Mouse (Mus musculus) forebrain, embryonic 12.5 days (tissue): Measurements from ENCODE around the gene Dalrd3. TPM values are rescaled to one million over a fixed set of nuclear protein-coding genes. Genes with fewer than 3 reads are reported as not detected.
A peak's percentile ranks its signal among the peaks of the same experiment; 100 is the strongest.

Experiments used
- ATAC-seq: fragments of 200-750 bp; cut with Nextera tagmentation; 2 replicates; pipeline ENCODE4 v1.8.0; 2017; ENCODE audit warnings: moderate TSS enrichment; ENCODE audit not compliant: low FRiP score
- H3K27ac ChIP-seq: fragments of 300-500 bp; sonication (generic); 2 replicates; pipeline ENCODE4 v1.5.1; 2016; ENCODE audit warnings: mild to moderate bottlenecking
- H3K27me3 ChIP-seq: fragments of 300-500 bp; sonication (generic); 2 replicates; pipeline ENCODE4 v1.6.1; 2016; ENCODE audit warnings: mild to moderate bottlenecking
- H3K36me3 ChIP-seq: fragments of 300-500 bp; sonication (generic); replicated peaks from 2 replicates; pipeline ENCODE4 v1.6.1; 2016; ENCODE audit warnings: mild to moderate bottlenecking
- H3K4me1 ChIP-seq: fragments of 300-500 bp; sonication (generic); 2 replicates; pipeline ENCODE4 v1.6.1; 2016
- H3K4me2 ChIP-seq: fragments of 300-500 bp; sonication (generic); 2 replicates; pipeline ENCODE4 v1.6.1; 2016; ENCODE audit warnings: mild to moderate bottlenecking, moderate library complexity
- H3K4me3 ChIP-seq: fragments of 300-500 bp; sonication (generic); replicated peaks from 2 replicates; pipeline ENCODE4 v1.5.1; 2016; ENCODE audit warnings: mild to moderate bottlenecking
- H3K9ac ChIP-seq: fragments of 300-500 bp; sonication (generic); 2 replicates; pipeline ENCODE4 v1.6.1; 2016; ENCODE audit warnings: mild to moderate bottlenecking
- H3K9me3 ChIP-seq: fragments of 300-500 bp; sonication (generic); 2 replicates; pipeline ENCODE4 v1.6.1; 2016
- WGBS: fragments of 180-500 bp; shearing (Covaris S2); methylation state at CpG from one replicate; pipeline ENCODE4 v1.1.7; 2016; 5-methylcytosine and 5-hydroxymethylcytosine counted together
- polyA plus RNA-seq: library from polyadenylated mRNA; unstranded; fragments of >200 nt; fragmentation: Nextera tagmentation; extraction: Ambion mirVana; gene quantifications from 2 replicates; pipeline ENCODE4 v1.2.1, GENCODE M21; 2016

The Dalrd3 gene
- polyA plus RNA-seq, result 225 and 235 TPM in 2 replicates

GRCm38 (mm10) chr9:108569381-108570206, at the start of gene Dalrd3:
Dalrd3 (plus strand) TSS chr9:108569886.
- 5% methylated on average over 42 of the region's 42 CpGs for WGBS
- peak; percentile 71 for ATAC-seq
- H3K27ac ChIP-seq, result peak within 1 kb of the TSS; percentile 75
- H3K4me2 ChIP-seq, result peak within 1 kb of the TSS; percentile 99
- H3K4me3 ChIP-seq, result peak within 1 kb of the TSS; percentile 63
- H3K9me3 ChIP-seq, result no peaks in the 10 kb centered on the region
- no peaks in the 10 kb centered on the region for H3K27me3 ChIP-seq
- H3K4me1 ChIP-seq, result peaks cover 61% of the 10 kb centered on the region
- peaks cover 56% of the 10 kb centered on the region for H3K36me3 ChIP-seq
- peak within 1 kb of the TSS; percentile 64 for H3K9ac ChIP-seq

GRCm38 (mm10) chr9:108521604-108522003, 48.1 kb upstream of the Dalrd3 start:
- WGBS, result 59% methylated on average over 2 of the region's 2 CpGs
- no peak for ATAC-seq
- H3K4me1 ChIP-seq, result peaks cover 27% of the 10 kb centered on the region
- H3K27ac ChIP-seq, result peak overlapping the region; percentile 6; the same call in 1 of the 2 replicates
- no peaks in the 10 kb centered on the region for H3K9me3 ChIP-seq
- no peaks in the 10 kb centered on the region for H3K27me3 ChIP-seq
- H3K4me2 ChIP-seq, result no peak overlapping the region
- H3K9ac ChIP-seq, result no peak overlapping the region
- no peak overlapping the region for H3K4me3 ChIP-seq
- H3K36me3 ChIP-seq, result peaks cover 8% of the 10 kb centered on the region

- no peak for ATAC-seq
- Histone ChIP-seq H3K4me3 (no peak overlapping the region), H3K4me2 (no peak overlapping the region), H3K36me3 (peaks cover 8% of the 10 kb centered on the region), H3K9ac (no peak overlapping the region), H3K4me1 (peaks cover 27% of the 10 kb centered on the region), H3K9me3 (no peaks in the 10 kb centered on the region), H3K27ac (no peak overlapping the region), H3K27me3 (no peaks in the 10 kb centered on the region)
- WGBS, result 95% methylated on average over 4 of the region's 4 CpGs
These were observed 46.3 kb upstream of the Dalrd3 start for GRCm38 (mm10) chr9:108523341-108523740.

- no peaks in the 10 kb centered on the region for H3K27me3 ChIP-seq
- no peaks in the 10 kb centered on the region for H3K9me3 ChIP-seq
- ATAC-seq, result no peak
- no peak overlapping the region for H3K4me3 ChIP-seq
- peaks cover 24% of the 10 kb centered on the region for H3K36me3 ChIP-seq
- no peak overlapping the region for H3K9ac ChIP-seq
- no peak overlapping the region for H3K4me2 ChIP-seq
- H3K27ac ChIP-seq, result no peak overlapping the region
- peaks cover 10% of the 10 kb centered on the region for H3K4me1 ChIP-seq
- 92% methylated on average over 3 of the region's 3 CpGs for WGBS
These were observed 44.3 kb upstream of the Dalrd3 start for GRCm38 (mm10) chr9:108525400-108525799.

- H3K4me1 ChIP-seq, result no peaks in the 10 kb centered on the region
- no peaks in the 10 kb centered on the region for H3K9me3 ChIP-seq
- H3K36me3 ChIP-seq, result peaks cover 69% of the 10 kb centered on the region
- WGBS, result 91% methylated on average over 1 of the region's 1 CpGs
- H3K4me3 ChIP-seq, result no peak overlapping the region
- H3K27ac ChIP-seq, result no peak overlapping the region
- no peaks in the 10 kb centered on the region for H3K27me3 ChIP-seq
- no peak for ATAC-seq
- H3K4me2 ChIP-seq, result no peak overlapping the region
- H3K9ac ChIP-seq, result no peak overlapping the region
These were observed 38.7 kb upstream of the Dalrd3 start for GRCm38 (mm10) chr9:108530954-108531353.

GRCm38 (mm10) chr9:108531496-108531895, 38.2 kb upstream of the Dalrd3 start:
- Histone ChIP-seq H3K4me3 (no peak overlapping the region), H3K9ac (no peak overlapping the region), H3K27me3 (no peaks in the 10 kb centered on the region), H3K9me3 (no peaks in the 10 kb centered on the region), H3K36me3 (peaks cover 74% of the 10 kb centered on the region), H3K4me1 (no peaks in the 10 kb centered on the region), H3K4me2 (no peak overlapping the region), H3K27ac (no peak overlapping the region)
- ATAC-seq, result no peak
- 92% methylated on average over 1 of the region's 1 CpGs for WGBS

GRCm38 (mm10) chr9:108540846-108541245, 28.8 kb upstream of the Dalrd3 start:
- Histone ChIP-seq H3K9me3 (no peaks in the 10 kb centered on the region), H3K9ac (no peak overlapping the region), H3K27me3 (no peaks in the 10 kb centered on the region), H3K4me2 (no peak overlapping the region), H3K36me3 (peaks cover 89% of the 10 kb centered on the region), H3K4me1 (no peaks in the 10 kb centered on the region), H3K4me3 (no peak overlapping the region), H3K27ac (no peak overlapping the region)
- no peak for ATAC-seq

- peaks cover 90% of the 10 kb centered on the region for H3K36me3 ChIP-seq
- no peak overlapping the region for H3K27ac ChIP-seq
- H3K27me3 ChIP-seq, result no peaks in the 10 kb centered on the region
- WGBS, result 96% methylated on average over 3 of the region's 3 CpGs
- no peaks in the 10 kb centered on the region for H3K9me3 ChIP-seq
- H3K4me2 ChIP-seq, result no peak overlapping the region
- no peak overlapping the region for H3K9ac ChIP-seq
- H3K4me1 ChIP-seq, result no peaks in the 10 kb centered on the region
- no peak overlapping the region for H3K4me3 ChIP-seq
- ATAC-seq, result no peak
These were observed 23.7 kb upstream of the Dalrd3 start for GRCm38 (mm10) chr9:108545986-108546385.

- Histone ChIP-seq H3K36me3 (peaks cover 85% of the 10 kb centered on the region), H3K9ac (no peak overlapping the region), H3K4me2 (no peak overlapping the region), H3K27me3 (no peaks in the 10 kb centered on the region), H3K4me3 (no peak overlapping the region), H3K9me3 (no peaks in the 10 kb centered on the region), H3K4me1 (no peaks in the 10 kb centered on the region), H3K27ac (no peak overlapping the region)
- WGBS, result 85% methylated on average over 1 of the region's 1 CpGs
- ATAC-seq, result no peak
These were observed 22.8 kb upstream of the Dalrd3 start for GRCm38 (mm10) chr9:108546875-108547274.

GRCm38 (mm10) chr9:108559169-108559568, 10.5 kb upstream of the Dalrd3 start:
- Histone ChIP-seq H3K36me3 (peaks cover 77% of the 10 kb centered on the region), H3K4me1 (peaks cover 16% of the 10 kb centered on the region), H3K9ac (no peak overlapping the region), H3K27me3 (no peaks in the 10 kb centered on the region), H3K9me3 (no peaks in the 10 kb centered on the region), H3K4me2 (no peak overlapping the region), H3K4me3 (no peak overlapping the region), H3K27ac (no peak overlapping the region)
- no peak for ATAC-seq
- WGBS, result 94% methylated on average over 4 of the region's 4 CpGs

GRCm38 (mm10) chr9:108560227-108560841, 9.4 kb upstream of the Dalrd3 start, which contains the start of gene Impdh2:
Impdh2 (plus strand) TSS chr9:108560286.
- Histone ChIP-seq H3K4me1 (peaks cover 18% of the 10 kb centered on the region), H3K36me3 (peaks cover 79% of the 10 kb centered on the region), H3K27me3 (no peaks in the 10 kb centered on the region), H3K4me2 (peak within 1 kb of the TSS; percentile 71), H3K4me3 (peak within 1 kb of the TSS; percentile 56), H3K9ac (peak within 1 kb of the TSS; percentile 76), H3K27ac (peak within 1 kb of the TSS; percentile 70), H3K9me3 (no peaks in the 10 kb centered on the region)
- ATAC-seq, result peak; percentile 98
- WGBS, result under 1% methylated on average over 53 of the region's 53 CpGs

- no peak overlapping the region for H3K4me3 ChIP-seq
- H3K27ac ChIP-seq, result no peak overlapping the region
- H3K27me3 ChIP-seq, result no peaks in the 10 kb centered on the region
- WGBS, result 90% methylated on average over 8 of the region's 8 CpGs
- ATAC-seq, result no peak
- no peak overlapping the region for H3K4me2 ChIP-seq
- H3K9ac ChIP-seq, result no peak overlapping the region
- H3K9me3 ChIP-seq, result no peaks in the 10 kb centered on the region
- peaks cover 41% of the 10 kb centered on the region for H3K4me1 ChIP-seq
- peaks cover 56% of the 10 kb centered on the region for H3K36me3 ChIP-seq
These were observed 6.0 kb upstream of the Dalrd3 start for GRCm38 (mm10) chr9:108563671-108564070.
